Mouse (Mus musculus) intestine, postnatal 0 days (tissue): ENCODE results near the gene Nap1l5. TPM values are rescaled to one million over a fixed set of nuclear protein-coding genes. Genes with fewer than 3 reads are reported as not detected.
A peak's percentile ranks its signal among the peaks of the same experiment; 100 is the strongest.
"Not testable (repeated sequence)": the region's sequence is repeated elsewhere in the genome, so short reads cannot be mapped to it uniquely, and the experiment has no call there.

Experiments
- ATAC-seq: fragments of 200-750 bp; cut with Nextera tagmentation; 2 replicates; pipeline ENCODE4 v1.8.0; 2017; ENCODE audit warnings: mild to moderate bottlenecking, moderate TSS enrichment, moderate library complexity
- H3K27ac ChIP-seq: fragments of 300-500 bp; sonication (generic); 2 replicates; pipeline ENCODE4 v1.5.1; 2014; ENCODE audit warnings: mild to moderate bottlenecking, low read depth, low read length, moderate library complexity
- H3K27me3 ChIP-seq: fragments of 300-500 bp; sonication (generic); replicated peaks from 2 replicates; pipeline ENCODE4 v1.6.1; 2014; ENCODE audit warnings: low read length, mixed read lengths; ENCODE audit not compliant: control insufficient read depth, insufficient read depth
- H3K36me3 ChIP-seq: fragments of 300-500 bp; sonication (generic); 2 replicates; pipeline ENCODE4 v1.6.1; 2014; ENCODE audit warnings: mild to moderate bottlenecking, moderate library complexity; ENCODE audit not compliant: control insufficient read depth, insufficient read depth
- H3K4me1 ChIP-seq: fragments of 300-500 bp; sonication (generic); replicated peaks from 2 replicates; pipeline ENCODE4 v1.6.1; 2014; ENCODE audit warnings: antibody characterized with exemption, low read length, mixed read lengths; ENCODE audit not compliant: control insufficient read depth, insufficient read depth
- H3K4me2 ChIP-seq: fragments of 300-500 bp; sonication (generic); replicated peaks from 2 replicates; pipeline ENCODE4 v1.6.1; 2014; ENCODE audit warnings: low read depth, mild to moderate bottlenecking, moderate library complexity
- H3K4me3 ChIP-seq: fragments of 300-500 bp; sonication (generic); 2 replicates; pipeline ENCODE4 v1.5.1; 2014; ENCODE audit warnings: low read depth, low read length
- H3K9ac ChIP-seq: fragments of 300-500 bp; sonication (generic); 2 replicates; pipeline ENCODE4 v1.6.1; 2014; ENCODE audit warnings: mild to moderate bottlenecking, low read depth, low read length
- H3K9me3 ChIP-seq: fragments of 300-500 bp; sonication (generic); 2 replicates; pipeline ENCODE4 v1.6.1; 2016; ENCODE audit warnings: mixed run types; ENCODE audit not compliant: control insufficient read depth
- CTCF ChIP-seq: sonication (generic); IDR thresholded peaks from 2 replicates; pipeline ENCODE4 v1.5.1; 2016; ENCODE audit warnings: low read depth, mild to moderate bottlenecking, control low read depth, antibody characterized with exemption, moderate library complexity
- WGBS: fragments of 180-500 bp; shearing (Covaris S2); extraction: QIAGEN DNeasy Blood & Tissue Kit; methylation state at CpG from one replicate; pipeline ENCODE4 v1.1.7; 2014; 5-methylcytosine and 5-hydroxymethylcytosine counted together
- polyA plus RNA-seq: library from polyadenylated mRNA; unstranded; fragments of >200 nt; fragmentation: Nextera tagmentation; extraction: Ambion mirVana; gene quantifications from 2 replicates; pipeline ENCODE4 v1.2.1, GENCODE M21; 2015

Nap1l5 gene
- polyA plus RNA-seq, 1 experiment from 2014 or later, result 9.8 TPM

DNA sequence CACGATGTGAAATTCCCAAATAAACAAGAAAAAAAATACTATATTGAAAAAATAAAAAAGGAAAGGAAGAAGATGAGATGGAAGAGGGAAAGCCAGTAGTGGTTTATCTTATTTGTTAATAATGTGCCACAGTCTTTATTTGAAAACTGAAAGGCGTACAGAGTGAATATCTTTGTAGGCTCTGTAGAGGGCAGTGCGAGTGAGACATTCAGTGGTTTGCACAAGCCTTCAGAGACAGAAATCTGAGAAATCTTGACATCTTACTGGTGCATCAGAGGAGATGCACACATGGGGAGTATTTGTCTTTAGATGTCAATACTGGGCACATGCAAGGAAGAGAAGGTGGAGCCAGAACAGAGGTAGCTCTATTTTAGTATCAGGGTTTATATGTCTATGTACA lies 25.5 kb downstream of the Nap1l5 start:
- 93% methylated on average over 3 of the region's 3 CpGs for WGBS
- Histone ChIP-seq H3K4me1 (no peaks in the 10 kb centered on the region), H3K4me3 (no peak overlapping the region), H3K27me3 (no peaks in the 10 kb centered on the region), H3K27ac (no peak overlapping the region), H3K4me2 (no peak overlapping the region), H3K9ac (no peak overlapping the region), H3K36me3 (peaks cover 38% of the 10 kb centered on the region), H3K9me3 (no peaks in the 10 kb centered on the region)
- ATAC-seq, result no peak
- peak; percentile 26 for TF ChIP-seq CTCF

DNA sequence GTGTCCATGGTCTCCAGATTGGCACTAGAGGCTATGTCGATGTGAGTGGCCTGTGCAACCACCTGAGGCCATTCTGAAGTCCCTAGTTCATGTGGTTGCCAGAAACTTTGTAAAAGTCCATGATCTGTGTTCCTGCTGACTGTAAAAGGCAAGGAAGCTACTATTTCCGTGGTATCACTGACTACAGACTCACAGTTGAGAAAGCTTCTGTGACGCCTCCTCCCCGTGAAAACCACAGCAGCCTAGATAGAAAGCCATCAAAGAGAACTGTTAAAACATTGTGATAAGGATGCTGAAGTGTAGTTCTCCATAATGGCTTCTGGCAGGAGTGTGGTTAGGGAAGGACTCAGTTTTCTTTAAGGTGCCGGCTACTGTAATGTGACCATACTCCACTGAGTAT lies 26.0 kb downstream of the Nap1l5 start:
- WGBS, result 88% methylated on average over 5 of the region's 5 CpGs
- peaks cover 43% of the 10 kb centered on the region for H3K36me3 ChIP-seq
- no peaks in the 10 kb centered on the region for H3K27me3 ChIP-seq
- H3K4me2 ChIP-seq, result no peak overlapping the region
- H3K4me1 ChIP-seq, result no peaks in the 10 kb centered on the region
- H3K9ac ChIP-seq, result no peak overlapping the region
- no peak for ATAC-seq
- H3K9me3 ChIP-seq, result no peaks in the 10 kb centered on the region
- no peak for TF ChIP-seq CTCF
- no peak overlapping the region for H3K4me3 ChIP-seq
- H3K27ac ChIP-seq, result no peak overlapping the region

DNA sequence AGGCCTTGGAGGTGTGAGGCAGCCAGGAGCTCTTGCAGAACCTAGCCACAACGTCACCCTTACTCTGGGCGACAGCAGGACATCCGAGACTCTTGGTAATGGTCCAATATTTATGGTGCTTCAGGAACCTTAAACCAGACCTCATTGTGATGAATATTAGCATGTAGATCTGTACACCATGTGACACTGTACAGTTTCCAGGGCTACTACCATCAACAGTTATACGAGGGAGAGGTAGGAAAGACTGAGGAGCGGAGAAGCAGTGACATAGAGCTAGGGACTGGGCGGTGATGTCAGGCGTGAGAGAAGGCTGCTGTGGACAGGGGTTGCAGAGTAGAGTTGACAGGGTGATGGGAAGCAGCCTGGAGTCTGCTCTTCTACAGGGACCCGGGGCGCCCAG lies 26.9 kb downstream of the Nap1l5 start:
- peaks cover 49% of the 10 kb centered on the region for H3K36me3 ChIP-seq

DNA sequence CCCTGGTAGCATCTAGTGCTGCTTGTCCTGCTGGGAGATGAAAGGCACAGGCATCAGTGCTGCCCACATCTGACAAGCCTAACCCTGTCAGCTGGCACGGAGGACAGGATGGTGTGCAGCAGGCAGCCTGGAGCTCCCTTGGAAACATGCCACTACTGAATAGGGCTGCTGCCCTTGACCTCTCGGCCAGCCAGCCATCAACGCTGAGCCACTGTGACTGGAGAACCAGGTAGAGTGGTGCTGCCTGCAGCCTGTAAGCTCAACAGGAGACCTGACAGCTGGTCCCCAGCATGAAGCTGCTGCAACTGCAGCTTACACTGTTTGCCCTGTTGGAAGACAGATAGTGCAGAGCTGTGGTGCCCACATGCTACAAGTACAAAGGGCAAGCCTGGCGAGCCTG lies 27.3 kb downstream of the Nap1l5 start:
- Histone ChIP-seq H3K4me2 (no peak overlapping the region), H3K4me1 (no peaks in the 10 kb centered on the region), H3K9ac (no peak overlapping the region), H3K36me3 (peaks cover 53% of the 10 kb centered on the region), H3K27me3 (no peaks in the 10 kb centered on the region), H3K9me3 (no peaks in the 10 kb centered on the region), H3K4me3 (no peak overlapping the region), H3K27ac (no peak overlapping the region)
- 74% methylated on average over 4 of the region's 4 CpGs for WGBS
- no peak for TF ChIP-seq CTCF
- no peak for ATAC-seq

More for the DNA sequence above, 26.9 kb downstream of the Nap1l5 start:
- H3K9ac ChIP-seq, result no peak overlapping the region
- TF ChIP-seq CTCF, result no peak
- H3K4me3 ChIP-seq, result no peak overlapping the region
- no peak for ATAC-seq
- no peaks in the 10 kb centered on the region for H3K9me3 ChIP-seq
- no peaks in the 10 kb centered on the region for H3K27me3 ChIP-seq
- 93% methylated on average over 9 of the region's 9 CpGs for WGBS
- no peak overlapping the region for H3K4me2 ChIP-seq
- H3K27ac ChIP-seq, result no peak overlapping the region
- H3K4me1 ChIP-seq, result no peaks in the 10 kb centered on the region

DNA sequence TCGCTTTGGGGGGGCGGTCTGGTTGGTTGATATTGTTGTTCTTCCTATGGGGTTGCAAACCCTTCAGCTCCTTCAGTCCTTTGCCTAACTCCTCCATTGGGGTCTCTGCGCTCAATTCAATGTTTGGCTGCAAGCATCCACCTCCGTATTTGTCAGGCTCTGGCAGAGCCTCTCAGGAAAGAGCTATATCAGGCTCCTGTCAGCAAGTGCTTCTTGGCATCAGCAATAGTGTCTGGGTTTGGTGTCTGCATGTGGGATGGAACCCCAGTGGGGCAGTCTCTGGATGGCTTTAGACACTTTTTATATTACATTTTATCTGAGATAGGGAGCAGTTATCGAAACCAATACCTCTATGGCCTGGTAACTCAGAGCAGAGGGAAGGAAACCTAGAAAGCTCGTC lies 39.0 kb downstream of the Nap1l5 start:
- not testable (repeated sequence) for H3K27me3 ChIP-seq, ATAC-seq, H3K4me2 ChIP-seq, H3K4me3 ChIP-seq, H3K27ac ChIP-seq, H3K9ac ChIP-seq, H3K9me3 ChIP-seq, H3K4me1 ChIP-seq
- 98% methylated on average over 6 of the region's 6 CpGs for WGBS
- peaks cover 20% of the 10 kb centered on the region; the same call in 1 of the 2 replicates for H3K36me3 ChIP-seq

DNA sequence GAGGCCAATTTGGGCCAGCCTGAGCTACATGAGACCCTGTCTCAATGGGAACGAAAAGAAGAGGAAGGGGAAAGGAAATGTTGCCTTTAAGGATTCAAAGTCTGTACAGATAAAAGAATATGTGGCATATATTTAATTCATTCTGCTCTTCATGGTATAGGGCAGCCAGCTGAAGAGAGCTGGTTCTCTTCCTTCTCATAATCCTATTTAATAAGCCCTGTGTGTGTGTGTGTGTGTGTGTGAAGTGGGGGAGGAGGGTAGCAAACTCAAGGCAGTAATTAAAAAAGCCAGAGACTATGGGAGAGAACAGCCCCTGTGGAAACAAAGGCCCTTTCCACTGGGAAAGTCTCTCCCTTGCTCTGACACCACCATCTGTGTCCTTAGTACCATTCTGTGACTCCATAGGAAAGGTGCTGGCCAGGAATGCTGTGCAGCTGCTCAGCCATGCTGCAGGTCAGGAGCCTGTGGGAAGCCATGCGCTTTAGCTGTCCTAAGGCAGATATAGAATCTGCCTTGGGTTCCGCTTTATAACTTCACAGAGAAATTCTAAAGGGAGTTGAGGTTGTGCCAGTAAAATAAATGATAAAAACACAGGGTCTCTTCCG lies 43.1 kb downstream of the Nap1l5 start:
- no peak overlapping the region for H3K27ac ChIP-seq
- TF ChIP-seq CTCF, result no peak
- no peak for ATAC-seq

More for the DNA sequence above, 43.1 kb downstream of the Nap1l5 start:
- no peak overlapping the region for H3K4me2 ChIP-seq
- no peaks in the 10 kb centered on the region for H3K27me3 ChIP-seq
- H3K9me3 ChIP-seq, result no peaks in the 10 kb centered on the region
- no peaks in the 10 kb centered on the region for H3K4me1 ChIP-seq
- no peak overlapping the region for H3K4me3 ChIP-seq
- peaks cover 13% of the 10 kb centered on the region for H3K36me3 ChIP-seq
- H3K9ac ChIP-seq, result no peak overlapping the region
- 93% methylated on average over 4 of the region's 4 CpGs for WGBS
